Mouse (Mus musculus) forebrain, postnatal 0 days (tissue): ENCODE results near the gene H2-Oa. TPM values are rescaled to one million over a fixed set of nuclear protein-coding genes. Genes with fewer than 3 reads are reported as not detected.

Experiments used
- ATAC-seq: fragments of 200-750 bp; cut with Nextera tagmentation; 2 replicates; pipeline ENCODE4 v1.8.0; 2017; ENCODE audit warnings: mild to moderate bottlenecking, moderate library complexity
- DNase-seq: peaks from one replicate; pipeline ENCODE4 v3.0.0-alpha.2; 2015
- H3K27ac ChIP-seq: fragments of 300-500 bp; sonication (generic); 2 replicates; pipeline ENCODE4 v1.5.1; 2014; ENCODE audit warnings: low read depth, mild to moderate bottlenecking, antibody characterized with exemption, low read length, moderate library complexity, mixed read lengths
- H3K27me3 ChIP-seq: fragments of 300-500 bp; sonication (generic); 2 replicates; pipeline ENCODE4 v1.6.1; 2014; ENCODE audit warnings: mild to moderate bottlenecking, low read length, mixed read lengths; ENCODE audit not compliant: insufficient read depth
- H3K36me3 ChIP-seq: fragments of 300-500 bp; sonication (generic); 2 replicates; pipeline ENCODE4 v1.6.1; 2014; ENCODE audit warnings: mild to moderate bottlenecking, moderate library complexity; ENCODE audit not compliant: insufficient read depth
- H3K4me1 ChIP-seq: fragments of 300-500 bp; sonication (generic); 2 replicates; pipeline ENCODE4 v1.6.1; 2014; ENCODE audit warnings: antibody characterized with exemption; ENCODE audit not compliant: insufficient read depth
- H3K4me2 ChIP-seq: fragments of 300-500 bp; sonication (generic); 2 replicates; pipeline ENCODE4 v1.6.1; 2014; ENCODE audit warnings: low read depth, mild to moderate bottlenecking, moderate library complexity
- H3K4me3 ChIP-seq: fragments of 300-500 bp; sonication (generic); 2 replicates; pipeline ENCODE4 v1.5.1; 2014; ENCODE audit warnings: low read depth, low read length, mixed read lengths
- H3K9ac ChIP-seq: fragments of 300-500 bp; sonication (generic); 2 replicates; pipeline ENCODE4 v1.6.1; 2014; ENCODE audit warnings: mild to moderate bottlenecking
- H3K9me3 ChIP-seq: fragments of 300-500 bp; sonication (generic); 2 replicates; pipeline ENCODE4 v1.6.1; 2016; ENCODE audit warnings: low read length
- CTCF ChIP-seq: sonication (generic); IDR thresholded peaks from 2 replicates; pipeline ENCODE4 v1.5.1; 2016; ENCODE audit warnings: antibody characterized with exemption, control low read depth, low read depth
- WGBS: fragments of 180-500 bp; shearing (Covaris S2); extraction: QIAGEN DNeasy Blood & Tissue Kit; methylation state at CpG from one replicate; pipeline ENCODE4 v1.1.7; 2014; 5-methylcytosine and 5-hydroxymethylcytosine counted together
- polyA plus RNA-seq: library from polyadenylated mRNA; unstranded; fragments of >200 nt; fragmentation: Nextera tagmentation; extraction: Ambion mirVana; gene quantifications from 2 replicates; pipeline ENCODE4 v1.2.1, GENCODE M21; 2015
- total RNA-seq: library from RNA; depleted of rRNA; stranded (reverse); fragments of >200 nt; gene quantifications from 2 replicates; pipeline ENCODE4 v1.2.3, GENCODE M21; 2014

Gene H2-Oa
- total and polyA plus RNA-seq, 2 experiments from 2014 or later: not detected

DNA sequence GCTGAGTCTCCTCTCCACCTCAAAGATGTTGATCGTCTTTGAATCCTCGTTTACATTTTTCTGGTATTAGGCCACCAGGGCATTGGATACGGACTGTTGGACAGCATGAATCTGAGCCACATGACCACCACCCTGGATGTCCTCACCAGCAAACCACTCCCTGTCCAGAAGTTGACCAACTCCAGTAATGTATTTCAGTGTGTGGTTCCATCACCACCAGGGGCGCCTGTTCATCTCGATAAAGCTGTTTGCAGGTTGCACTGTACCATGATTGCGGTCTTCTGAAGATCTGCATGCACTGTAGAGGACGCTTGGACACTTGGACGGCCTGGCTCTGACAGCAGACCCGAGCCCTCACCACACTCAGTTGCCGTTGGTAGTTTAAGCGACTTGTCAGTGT, 41.1 kb downstream of the H2-Oa start:
- 88% methylated on average over 11 of the region's 11 CpGs for WGBS
- Histone ChIP-seq H3K4me2 (no peak overlapping the region), H3K27me3 (peaks cover 2% of the 10 kb centered on the region; the same call in 1 of the 2 replicates), H3K4me3 (no peak overlapping the region), H3K9ac (no peak overlapping the region), H3K9me3 (no peaks in the 10 kb centered on the region), H3K27ac (no peak overlapping the region), H3K36me3 (no peaks in the 10 kb centered on the region), H3K4me1 (0 out of 2 replicates have a peak, but pooled peaks cover 5% of the 10 kb centered on the region)
- no peak for ATAC-seq
- no peak for DNase-seq
- TF ChIP-seq CTCF: peak; percentile 52

DNA sequence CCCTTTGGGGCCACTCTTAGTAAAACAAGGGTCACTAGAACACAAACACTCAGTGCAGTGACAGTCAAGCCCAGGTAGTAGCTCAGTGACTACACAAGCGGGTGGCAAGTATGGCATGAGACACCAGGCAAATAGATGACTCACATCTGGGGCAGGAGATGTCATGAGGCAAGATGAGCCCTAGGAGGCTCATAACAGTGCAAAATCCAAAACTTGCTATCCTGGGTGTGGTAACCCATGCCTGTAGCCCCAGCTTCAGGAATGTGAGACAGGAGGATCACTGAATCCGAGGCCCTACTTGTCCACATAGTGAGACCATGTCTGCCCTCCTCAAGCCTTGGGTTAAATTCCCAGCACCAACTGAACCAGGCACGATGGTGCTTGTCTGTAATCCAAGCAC, 42.3 kb downstream of the H2-Oa start:
- WGBS: 83% methylated on average over 3 of the region's 3 CpGs
- no peaks in the 10 kb centered on the region for H3K36me3 ChIP-seq
- ATAC-seq (no peak), DNase-seq (no peak)
- H3K9me3 ChIP-seq: no peaks in the 10 kb centered on the region
- H3K27ac ChIP-seq: no peak overlapping the region
- no peak overlapping the region for H3K4me2 ChIP-seq
- H3K4me1 ChIP-seq: 0 out of 2 replicates have a peak, but pooled peaks cover 5% of the 10 kb centered on the region
- H3K4me3 ChIP-seq: no peak overlapping the region
- no peak overlapping the region for H3K9ac ChIP-seq
- TF ChIP-seq CTCF: peak; percentile 16; the same call in 1 of the 2 replicates
- peaks cover 14% of the 10 kb centered on the region for H3K27me3 ChIP-seq

DNA sequence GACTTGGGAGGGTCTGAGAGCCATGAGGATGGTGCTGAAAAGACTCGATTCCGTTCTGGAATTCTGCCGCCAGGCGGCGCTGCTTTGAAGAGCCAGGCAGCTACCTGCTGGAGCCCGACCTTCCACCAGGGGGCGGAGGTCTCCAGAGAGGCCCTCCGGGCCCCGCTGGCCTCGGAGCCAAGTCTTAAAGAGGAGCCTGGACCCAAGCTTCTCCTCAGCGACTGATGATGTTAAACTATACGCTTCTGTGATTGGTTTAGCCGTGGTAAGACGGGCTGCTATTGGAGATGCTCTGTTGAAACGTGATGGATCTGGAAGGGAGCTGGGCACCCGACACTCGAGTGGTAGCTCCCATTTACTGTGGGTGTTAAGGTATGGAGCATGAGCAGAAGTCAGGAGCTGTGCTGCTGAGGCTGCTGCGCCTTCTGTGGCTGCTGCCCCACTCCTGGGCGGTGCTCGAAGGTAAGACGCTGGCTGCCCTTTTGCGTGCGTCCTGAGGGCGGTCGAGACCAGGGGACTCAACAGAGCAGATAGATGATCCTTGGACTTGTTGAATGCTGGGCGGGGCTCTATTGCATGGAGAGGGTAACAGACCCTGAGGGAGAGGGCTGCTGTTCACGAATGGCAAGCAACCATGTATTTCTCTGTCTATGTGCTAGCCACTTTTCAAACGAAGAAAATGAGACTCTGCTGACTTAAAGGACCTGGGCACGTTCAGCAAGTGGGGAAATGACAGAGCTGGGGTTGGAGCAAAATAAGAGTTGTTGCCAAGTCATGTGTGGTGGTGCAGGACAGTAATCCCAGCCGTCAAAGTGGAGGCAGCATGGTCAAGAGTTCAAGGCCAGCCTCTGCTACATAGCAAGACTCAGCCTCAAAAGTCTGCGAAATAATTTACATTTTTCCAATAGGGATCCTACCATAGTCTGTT, 43.4 kb downstream of the H2-Oa start:
- peak; percentile 99 for TF ChIP-seq CTCF
- ATAC-seq (peak; percentile 99), DNase-seq (peak; percentile 98)
- Histone ChIP-seq H3K9me3 (no peaks in the 10 kb centered on the region), H3K4me2 (peak overlapping the region; percentile 55), H3K4me3 (peak overlapping the region; percentile 30), H3K36me3 (no peaks in the 10 kb centered on the region), H3K4me1 (0 out of 2 replicates have a peak, but pooled peaks cover 5% of the 10 kb centered on the region), H3K9ac (peak overlapping the region; percentile 15), H3K27ac (no peak overlapping the region), H3K27me3 (peaks cover 25% of the 10 kb centered on the region)
- 8% methylated on average over 31 of the region's 31 CpGs for WGBS

DNA sequence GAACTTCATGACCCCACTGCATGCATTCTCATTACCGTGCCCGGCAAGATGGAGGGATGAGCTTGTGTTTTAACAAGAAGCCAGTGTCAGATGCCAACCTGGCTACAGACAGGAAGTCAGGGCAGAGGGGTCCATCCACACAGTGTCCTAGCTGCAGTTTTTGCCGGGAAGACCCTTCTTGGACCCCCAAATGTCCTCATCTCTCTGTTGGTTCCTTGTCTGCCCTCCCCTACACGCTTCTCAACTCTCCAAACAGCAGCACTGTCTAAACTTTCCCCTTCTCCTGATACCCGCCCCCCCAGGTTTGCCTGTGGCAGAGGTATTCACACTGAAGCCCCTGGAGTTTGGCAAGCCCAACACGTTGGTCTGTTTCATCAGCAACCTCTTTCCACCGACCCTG, 45.5 kb downstream of the H2-Oa start:
- no peak for TF ChIP-seq CTCF
- Histone ChIP-seq H3K4me3 (no peak overlapping the region), H3K4me1 (0 out of 2 replicates have a peak, but pooled peaks cover 5% of the 10 kb centered on the region), H3K9ac (no peak overlapping the region), H3K9me3 (no peaks in the 10 kb centered on the region), H3K36me3 (no peaks in the 10 kb centered on the region), H3K27me3 (peaks cover 34% of the 10 kb centered on the region), H3K27ac (no peak overlapping the region), H3K4me2 (no peak overlapping the region)
- WGBS: 78% methylated on average over 7 of the region's 7 CpGs
- DNase-seq (no peak), ATAC-seq (no peak)

DNA sequence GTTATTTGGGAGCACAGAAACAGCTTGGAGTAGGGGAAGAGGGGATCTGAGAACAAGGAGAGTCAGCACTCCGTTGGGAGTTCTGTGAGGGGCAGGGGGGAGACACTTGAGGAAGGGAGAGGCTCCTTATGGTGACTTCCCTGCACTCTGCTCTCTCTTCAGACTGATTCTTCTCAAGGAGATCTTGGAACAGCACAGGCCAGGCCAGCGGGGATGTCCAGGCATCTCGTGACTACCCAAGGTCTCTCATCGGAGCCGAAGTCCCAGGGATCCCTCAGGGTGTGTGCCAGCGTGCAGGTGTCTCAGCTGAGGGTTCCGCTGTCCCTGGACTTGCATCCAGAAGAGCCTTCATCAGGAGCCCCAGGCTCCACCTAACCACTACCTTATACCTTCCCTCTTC, 46.5 kb downstream of the H2-Oa start:
- no peak for TF ChIP-seq CTCF
- WGBS: 82% methylated on average over 7 of the region's 7 CpGs
- 0 out of 2 replicates have a peak, but pooled peaks cover 5% of the 10 kb centered on the region for H3K4me1 ChIP-seq
- ATAC-seq: no peak
- peaks cover 34% of the 10 kb centered on the region for H3K27me3 ChIP-seq
- H3K9ac ChIP-seq: no peak overlapping the region
- no peak overlapping the region for H3K4me2 ChIP-seq
- no peak for DNase-seq
- H3K4me3 ChIP-seq: no peak overlapping the region
- H3K9me3 ChIP-seq: no peaks in the 10 kb centered on the region
- no peaks in the 10 kb centered on the region for H3K36me3 ChIP-seq
- no peak overlapping the region for H3K27ac ChIP-seq

DNA sequence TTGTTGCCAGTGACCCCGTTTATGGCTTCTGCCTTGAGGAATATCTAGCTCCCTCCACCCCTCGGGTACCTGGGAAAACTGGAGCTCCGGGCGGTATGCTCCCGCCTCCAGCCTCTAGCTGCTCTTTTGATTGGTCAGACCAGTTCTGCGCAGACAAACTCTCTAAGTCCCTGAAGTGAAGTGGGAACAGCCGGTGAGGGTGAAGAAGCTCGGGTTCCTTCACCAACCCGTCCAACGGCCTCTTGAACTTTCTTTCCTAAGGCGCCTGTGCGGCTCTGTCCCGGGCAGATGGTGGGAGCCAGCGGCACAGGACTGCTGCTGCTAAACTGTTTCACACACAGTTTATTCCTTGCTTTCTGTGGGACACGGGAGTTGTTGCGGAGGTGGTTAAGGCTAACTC, 47.3 kb downstream of the H2-Oa start:
- no peaks in the 10 kb centered on the region for H3K36me3 ChIP-seq
- H3K4me1 ChIP-seq: 0 out of 2 replicates have a peak, but pooled peaks cover 5% of the 10 kb centered on the region
- H3K9ac ChIP-seq: no peak overlapping the region
- 1% methylated on average over 16 of the region's 16 CpGs for WGBS
- H3K9me3 ChIP-seq: no peaks in the 10 kb centered on the region
- ATAC-seq (no peak), DNase-seq (no peak)
- H3K4me2 ChIP-seq: peak overlapping the region; percentile 40
- H3K4me3 ChIP-seq: peak overlapping the region; percentile 13
- no peak overlapping the region for H3K27ac ChIP-seq
- peaks cover 34% of the 10 kb centered on the region for H3K27me3 ChIP-seq
- no peak for TF ChIP-seq CTCF

DNA sequence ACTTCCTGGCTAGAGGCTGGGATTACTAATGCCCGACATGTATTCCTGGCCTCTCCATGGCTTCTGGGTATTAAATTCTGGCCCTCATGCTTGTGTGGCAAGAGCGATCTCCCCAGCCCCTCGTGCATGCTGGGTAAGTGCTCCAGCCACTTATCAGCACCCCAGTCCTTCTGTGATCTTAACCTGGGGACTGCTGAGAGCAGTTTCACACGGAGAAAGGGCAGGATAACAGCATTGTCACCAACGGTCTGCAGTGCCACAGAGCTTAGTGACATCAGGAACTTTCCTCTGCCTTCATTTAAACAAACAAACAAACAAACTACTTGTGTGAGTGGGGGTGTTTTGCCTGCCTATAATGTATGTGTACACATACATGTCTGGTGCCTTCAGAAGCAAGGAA, 48.1 kb downstream of the H2-Oa start:
- no peaks in the 10 kb centered on the region for H3K9me3 ChIP-seq
- WGBS: 10% methylated on average over 5 of the region's 5 CpGs
- no peak for TF ChIP-seq CTCF
- DNase-seq (no peak), ATAC-seq (no peak)
- H3K27me3 ChIP-seq: peaks cover 34% of the 10 kb centered on the region
- H3K4me3 ChIP-seq: no peak overlapping the region
- H3K4me2 ChIP-seq: no peak overlapping the region
- H3K9ac ChIP-seq: no peak overlapping the region
- 0 out of 2 replicates have a peak, but pooled peaks cover 5% of the 10 kb centered on the region for H3K4me1 ChIP-seq
- H3K36me3 ChIP-seq: no peaks in the 10 kb centered on the region
- H3K27ac ChIP-seq: no peak overlapping the region
